Mouse (Mus musculus) spleen, adult 12 weeks (tissue): ENCODE data around the gene Pithd1.

ENCODE experiments used
- DNase-seq: peaks from one replicate; pipeline ENCODE4 v3.0.0; 2022; ENCODE audit warnings: low spot score

Pithd1 gene

DNA sequence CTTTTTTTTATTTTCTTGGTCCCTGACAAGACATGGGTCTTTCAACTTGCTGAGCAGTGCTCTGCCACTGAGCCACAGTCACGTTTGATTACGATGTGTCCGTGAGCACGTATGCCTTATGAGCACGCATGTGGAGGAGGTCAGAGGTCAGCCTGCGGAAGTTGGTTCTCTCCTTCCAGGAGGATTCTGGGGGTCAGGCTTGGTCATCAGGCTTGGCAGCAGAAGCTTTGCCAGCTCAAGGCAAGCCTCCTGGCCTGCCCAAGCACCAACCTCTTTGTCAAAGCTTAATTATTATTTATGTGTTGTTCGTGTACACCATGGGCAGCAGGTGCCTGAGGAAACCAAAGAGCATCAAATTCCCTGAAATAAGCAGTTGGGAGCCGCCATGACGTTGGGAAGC lies 58.7 kb downstream of the Pithd1 start:
- DNase-seq, result no peak

DNA sequence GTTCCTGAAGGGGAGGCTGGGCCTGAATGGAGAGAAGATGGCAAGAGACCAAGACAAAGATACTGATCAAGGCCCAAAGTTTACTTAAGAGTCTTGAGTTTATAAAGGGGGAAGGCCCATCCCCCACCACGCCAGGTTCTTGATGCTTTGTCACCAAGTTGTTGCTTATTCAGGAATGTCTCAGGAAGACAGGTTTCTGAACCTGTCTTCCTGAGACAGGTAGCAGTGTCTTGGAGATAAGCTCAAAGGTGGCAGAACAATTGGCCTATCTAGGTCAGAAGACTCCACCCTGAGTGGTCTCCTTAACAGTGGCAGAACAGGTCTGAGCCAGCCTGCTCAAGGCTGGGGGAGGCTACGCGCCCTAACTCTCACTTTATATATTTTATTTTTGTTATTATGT lies 60.2 kb downstream of the Pithd1 start:
- DNase-seq, result no peak

DNA sequence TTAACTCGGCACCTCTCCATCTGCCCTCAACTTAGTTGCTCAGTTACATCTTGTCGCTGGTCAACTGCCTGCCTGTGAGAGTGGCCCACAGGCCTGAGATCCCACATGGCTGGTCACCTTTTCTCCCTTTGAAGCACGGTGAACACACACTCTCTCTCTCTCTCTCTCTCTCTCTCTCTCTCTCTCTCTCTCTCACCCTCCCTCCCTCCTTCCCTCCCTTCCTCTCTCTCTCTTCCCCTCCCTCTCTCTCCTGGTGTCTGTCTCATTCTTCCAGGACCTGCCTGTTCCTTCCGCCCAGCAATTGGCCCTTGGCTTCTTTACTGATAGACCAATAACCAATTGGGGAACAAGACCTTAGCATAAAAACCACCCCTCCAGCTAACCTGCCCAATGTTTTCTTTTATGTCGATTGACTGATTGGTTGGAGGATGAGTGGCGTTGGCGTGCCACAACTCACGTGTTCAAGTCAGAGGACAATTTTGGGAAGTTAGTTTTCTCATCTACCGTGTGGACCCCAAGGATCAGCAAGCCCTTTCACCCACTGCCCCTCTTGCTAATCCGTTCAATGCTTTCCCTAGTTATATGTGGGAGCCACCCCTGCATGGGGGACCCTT lies 60.8 kb downstream of the Pithd1 start:
- DNase-seq, result no peak
